Mouse (Mus musculus) testis, adult 2 months (tissue): ENCODE data around the gene Slc15a1. TPM values are rescaled to one million over a fixed set of nuclear protein-coding genes. Genes with fewer than 3 reads are reported as not detected.

Experiments
- H3K27ac ChIP-seq: fragments of 200-500 bp; 2 replicates; pipeline ENCODE4 v1.5.1; 2012; ENCODE audit warnings: low read depth, low read length; ENCODE audit not compliant: control insufficient read depth, insufficient read depth
- H3K27me3 ChIP-seq: fragments of 200-500 bp; 2 replicates; pipeline ENCODE4 v1.6.1; 2012; ENCODE audit warnings: mild to moderate bottlenecking, low read length, moderate library complexity; ENCODE audit not compliant: control insufficient read depth, insufficient read depth
- H3K36me3 ChIP-seq: fragments of 200-500 bp; 2 replicates; pipeline ENCODE4 v1.6.1; 2012; ENCODE audit warnings: mild to moderate bottlenecking, low read length; ENCODE audit not compliant: control insufficient read depth, insufficient read depth
- H3K4me1 ChIP-seq: fragments of 200-500 bp; 2 replicates; pipeline ENCODE4 v1.6.1; 2012; ENCODE audit warnings: low read length; ENCODE audit not compliant: control insufficient read depth, insufficient read depth
- H3K4me3 ChIP-seq: fragments of 200-500 bp; 2 replicates; pipeline ENCODE4 v1.5.1; 2012; ENCODE audit warnings: low read depth, mild to moderate bottlenecking, low read length, moderate library complexity, mixed read lengths; ENCODE audit not compliant: control insufficient read depth
- CTCF ChIP-seq: fragments of 200-500 bp; IDR thresholded peaks from 2 replicates; pipeline ENCODE4 v1.5.1; 2012; ENCODE audit warnings: low read depth, mild to moderate bottlenecking, inconsistent platforms, low read length, moderate library complexity; ENCODE audit not compliant: control insufficient read depth, insufficient read depth, insufficient replicate concordance
- POLR2A ChIP-seq: fragments of 200-500 bp; IDR thresholded peaks from 2 replicates; pipeline ENCODE4 v1.6.1; 2012; ENCODE audit warnings: low read depth, mild to moderate bottlenecking, inconsistent platforms, low read length, moderate library complexity; ENCODE audit not compliant: control insufficient read depth
- polyA plus RNA-seq: library from polyadenylated mRNA; depleted of rRNA; stranded (reverse); fragments of >200 nt; gene quantifications from 2 replicates; pipeline ENCODE4 v1.2.3, GENCODE M21; 2012

Gene Slc15a1
- polyA plus RNA-seq, 1 experiment = 0.96 TPM

- TF ChIP-seq CTCF = no peak
- no peak for TF ChIP-seq POLR2A
- no peak overlapping the region; the same call in 1 of the 2 replicates for H3K27ac ChIP-seq
Measured at GRCm38 (mm10) chr14:121437026-121437425, 68.0 kb downstream of the Slc15a1 start.

GRCm38 (mm10) chr14:121436455-121436854 lies 68.6 kb downstream of the Slc15a1 start:
- H3K4me3 ChIP-seq = no peak overlapping the region
- no peak overlapping the region for H3K27ac ChIP-seq
- H3K4me1 ChIP-seq = peaks cover 7% of the 10 kb centered on the region
- TF ChIP-seq CTCF (no peak), POLR2A (no peak)
- no peaks in the 10 kb centered on the region for H3K36me3 ChIP-seq
- H3K27me3 ChIP-seq = no peaks in the 10 kb centered on the region

More at GRCm38 (mm10) chr14:121437026-121437425, 68.0 kb downstream of the Slc15a1 start:
- Histone ChIP-seq H3K4me1 (peaks cover 12% of the 10 kb centered on the region), H3K36me3 (no peaks in the 10 kb centered on the region), H3K27me3 (no peaks in the 10 kb centered on the region), H3K4me3 (no peak overlapping the region)

GRCm38 (mm10) chr14:121435794-121436193 lies 69.3 kb downstream of the Slc15a1 start:
- Histone ChIP-seq H3K4me1 (peaks cover 6% of the 10 kb centered on the region), H3K36me3 (no peaks in the 10 kb centered on the region), H3K4me3 (no peak overlapping the region), H3K27ac (0 out of 2 replicates have a peak overlapping the region, but pooled peaks have one; percentile 6), H3K27me3 (no peaks in the 10 kb centered on the region)
- no peak for TF ChIP-seq CTCF
- no peak for TF ChIP-seq POLR2A

- Histone ChIP-seq H3K27me3 (no peaks in the 10 kb centered on the region), H3K4me3 (no peak overlapping the region), H3K36me3 (no peaks in the 10 kb centered on the region), H3K27ac (no peak overlapping the region), H3K4me1 (peaks cover 4% of the 10 kb centered on the region)
- no peak for TF ChIP-seq POLR2A
- TF ChIP-seq CTCF = no peak
Measured at GRCm38 (mm10) chr14:121431261-121431660, 73.8 kb downstream of the Slc15a1 start.

- peaks cover 4% of the 10 kb centered on the region for H3K4me1 ChIP-seq
- H3K4me3 ChIP-seq = no peak overlapping the region
- H3K27ac ChIP-seq = no peak overlapping the region
- no peak for TF ChIP-seq CTCF
- TF ChIP-seq POLR2A = no peak
- H3K27me3 ChIP-seq = no peaks in the 10 kb centered on the region
- no peaks in the 10 kb centered on the region for H3K36me3 ChIP-seq
Measured at GRCm38 (mm10) chr14:121429854-121430535, 75.1 kb downstream of the Slc15a1 start.

GRCm38 (mm10) chr14:121428148-121428547 lies 76.9 kb downstream of the Slc15a1 start:
- Histone ChIP-seq H3K27me3 (no peaks in the 10 kb centered on the region), H3K4me3 (no peak overlapping the region), H3K27ac (no peak overlapping the region), H3K4me1 (no peaks in the 10 kb centered on the region), H3K36me3 (no peaks in the 10 kb centered on the region)
- TF ChIP-seq CTCF (no peak), POLR2A (no peak)

GRCm38 (mm10) chr14:121426743-121427142 lies 78.3 kb downstream of the Slc15a1 start:
- Histone ChIP-seq H3K27ac (no peak overlapping the region), H3K36me3 (no peaks in the 10 kb centered on the region), H3K4me1 (no peaks in the 10 kb centered on the region), H3K4me3 (no peak overlapping the region), H3K27me3 (no peaks in the 10 kb centered on the region)
- TF ChIP-seq CTCF (no peak), POLR2A (no peak)
